Mouse (Mus musculus): ENCODE data around the gene Pde3a.

GRCm38 (mm10) chr6:141495634-141496418 is 246.8 kb downstream of the Pde3a start:
- TF ChIP-seq POLR2A (IDR thresholded peaks at IDR 0.05; ENCODE audit: insufficient read length, low read depth) (no peak), POLR2AphosphoS2 (IDR thresholded peaks at IDR 0.05; ENCODE audit: insufficient read length, low read depth) (no peak), MAX (IDR thresholded peaks at IDR 0.05; ENCODE audit: low read depth) (no peak), MYOG (IDR thresholded peaks at IDR 0.05; ENCODE audit: control insufficient read depth in 1 of 3, insufficient read depth in 1 of 3, insufficient read length in 2 of 3, low read depth in 2 of 3) (no peak), TCF12 (IDR thresholded peaks at IDR 0.05; ENCODE audit: insufficient read depth, poor library complexity, severe bottlenecking) (no peak), REST (IDR thresholded peaks at IDR 0.05; ENCODE audit: insufficient read depth, insufficient read length) (no peak), E2F4 (IDR thresholded peaks at IDR 0.05; ENCODE audit: insufficient read depth) (no peak), USF1 (IDR thresholded peaks at IDR 0.05; ENCODE audit: low read depth) (no peak)

All from myocyte (in vitro differentiated cells).